Mouse (Mus musculus): ENCODE results near the gene Mab21l1. TPM values are rescaled to one million over a fixed set of nuclear protein-coding genes. Genes with fewer than 3 reads are reported as not detected.
A peak's percentile ranks its signal among the peaks of the same experiment; 100 is the strongest.

Gene Mab21l1
- 1 to 10 TPM; 1.7 to 3.0 (median 2.4) TPM for total RNA-seq (2022)

DNA sequence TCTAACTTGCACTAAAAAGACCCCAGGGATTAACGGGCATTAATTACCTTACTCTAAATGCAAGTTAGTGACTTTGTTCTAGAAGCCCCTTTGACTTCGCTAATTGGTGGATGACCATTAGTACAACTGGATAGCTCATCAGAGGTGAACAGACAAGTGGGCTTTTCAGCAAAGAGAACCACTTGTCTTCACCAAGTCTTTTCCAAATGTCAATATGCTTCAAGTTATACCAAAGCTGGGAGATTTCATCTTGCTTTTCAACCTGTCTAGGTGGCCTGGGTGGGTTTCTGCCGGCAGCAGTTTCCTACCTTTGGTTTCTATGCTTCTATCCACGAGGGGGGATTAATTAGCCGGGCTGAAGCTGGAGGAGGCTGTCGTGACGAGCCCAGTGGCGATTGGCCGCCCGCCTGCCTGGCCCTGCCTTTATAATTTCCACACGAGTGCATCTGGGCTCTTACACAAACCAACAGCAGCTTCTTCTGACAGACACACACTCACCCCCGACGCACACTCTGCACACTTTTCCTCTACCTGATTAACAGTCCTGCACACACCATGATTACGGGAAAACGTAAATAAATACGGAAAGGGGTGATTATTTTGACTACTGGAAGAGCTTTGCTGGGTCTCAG lies at the start of gene Mab21l1:
TSS of gene Mab21l1 (plus strand) at position 455 of the 632 bp plus-strand sequence.
- peak; percentile 81 to 85 for DNase-seq (ENCODE audit: low spot score in 2 of 2)

DNA sequence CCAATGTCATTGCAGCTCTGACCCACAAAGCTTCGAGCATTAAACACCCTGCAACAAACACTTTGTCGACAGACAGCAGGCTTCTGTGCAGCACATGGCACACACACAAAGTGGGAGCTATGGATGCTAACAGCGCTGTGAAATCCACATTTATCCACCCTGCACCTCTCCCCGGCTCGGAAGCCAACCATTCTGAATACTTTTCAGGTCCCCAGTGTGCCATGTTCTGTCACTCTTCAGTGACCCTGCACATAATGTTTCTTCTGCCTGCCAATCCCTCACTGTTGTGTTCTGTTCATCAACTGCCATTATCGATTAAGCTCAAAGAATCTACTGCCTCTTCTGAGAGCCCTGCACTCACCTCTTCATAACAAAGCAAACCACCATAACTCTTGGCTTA lies 48.6 kb upstream of the Mab21l1 start:
- DNase-seq (ENCODE audit: low spot score in 2 of 2), result no peak

DNA sequence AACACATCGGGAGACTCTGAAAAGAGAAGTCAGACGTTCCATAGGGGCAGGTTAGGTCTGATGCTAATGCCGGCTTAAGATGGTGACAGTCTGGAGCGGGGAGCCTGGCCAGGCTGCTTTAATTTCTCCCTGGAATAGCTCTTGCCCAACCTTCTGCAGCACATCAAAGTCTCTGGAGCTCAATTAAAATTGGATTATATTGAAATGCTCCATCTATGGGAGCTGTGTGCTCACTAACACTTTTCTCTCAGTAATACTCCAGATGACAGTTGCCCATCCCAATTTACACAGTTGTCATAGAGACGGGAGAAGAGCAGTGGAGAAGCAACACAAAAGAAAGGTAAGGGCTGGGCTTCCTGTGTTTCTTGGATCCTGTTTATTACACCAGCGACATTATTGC lies 40.9 kb upstream of the Mab21l1 start:
- DNase-seq (ENCODE audit: low spot score in 2 of 2), result no peak

DNA sequence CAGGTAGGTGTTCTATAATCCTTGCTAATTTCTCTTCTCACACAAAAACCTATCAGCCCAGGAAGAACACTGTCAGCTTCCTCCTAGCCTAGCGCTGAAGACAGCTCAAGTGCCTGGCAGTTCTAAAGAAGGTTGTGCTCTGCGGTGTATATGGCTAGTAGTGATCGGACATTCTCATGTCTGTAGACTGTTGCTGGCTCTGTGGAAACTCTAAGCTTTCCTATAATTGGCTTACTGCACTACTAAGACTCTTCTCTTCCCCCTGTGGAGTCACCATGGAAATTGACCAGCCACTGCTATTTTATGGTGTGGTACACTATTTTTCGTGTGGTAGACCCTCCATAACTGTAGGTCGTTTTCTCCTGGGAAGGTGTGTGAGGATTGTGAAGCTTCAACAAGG lies 40.1 kb upstream of the Mab21l1 start:
- DNase-seq (ENCODE audit: low spot score in 2 of 2), result no peak

DNA sequence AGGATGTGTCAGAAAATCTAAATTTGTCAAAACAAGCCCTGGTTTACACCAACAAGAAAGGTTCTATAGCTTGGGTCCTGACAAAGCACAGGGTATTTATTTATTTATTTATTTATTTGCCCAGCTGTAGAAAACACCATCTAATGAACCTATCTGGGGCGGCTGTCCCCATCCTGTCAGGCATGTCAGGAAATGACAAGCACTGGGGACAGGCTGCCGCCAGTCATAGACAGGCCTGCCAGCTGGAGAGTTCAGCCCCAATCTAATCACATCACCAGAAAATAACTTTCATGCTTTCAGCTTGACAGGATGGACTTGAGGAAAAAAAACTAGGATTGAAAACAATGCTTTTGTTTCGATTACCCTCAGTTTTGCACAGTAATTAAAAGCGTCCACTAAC lies 39.7 kb upstream of the Mab21l1 start:
- DNase-seq (ENCODE audit: low spot score in 2 of 2), result no peak

DNA sequence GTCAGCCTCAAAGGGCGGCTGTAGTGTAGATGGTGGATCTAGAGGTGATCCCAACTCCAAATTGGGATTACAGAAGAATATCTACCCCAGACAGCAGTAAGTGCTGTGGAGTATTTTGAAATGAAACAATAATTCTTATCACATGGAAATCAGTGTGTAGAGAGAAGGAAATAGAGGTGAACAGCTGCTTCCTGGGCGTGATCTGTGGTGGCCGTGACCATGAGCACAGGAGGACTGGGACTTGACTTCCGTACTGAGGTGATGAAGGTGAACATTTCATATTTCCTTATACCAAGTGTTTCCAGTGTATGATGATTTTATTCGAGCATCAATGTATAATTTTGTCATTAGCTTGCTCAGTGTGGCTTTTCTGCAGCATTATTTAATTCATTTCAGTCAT lies 38.4 kb upstream of the Mab21l1 start:
- DNase-seq (ENCODE audit: low spot score in 2 of 2), result no peak

DNA sequence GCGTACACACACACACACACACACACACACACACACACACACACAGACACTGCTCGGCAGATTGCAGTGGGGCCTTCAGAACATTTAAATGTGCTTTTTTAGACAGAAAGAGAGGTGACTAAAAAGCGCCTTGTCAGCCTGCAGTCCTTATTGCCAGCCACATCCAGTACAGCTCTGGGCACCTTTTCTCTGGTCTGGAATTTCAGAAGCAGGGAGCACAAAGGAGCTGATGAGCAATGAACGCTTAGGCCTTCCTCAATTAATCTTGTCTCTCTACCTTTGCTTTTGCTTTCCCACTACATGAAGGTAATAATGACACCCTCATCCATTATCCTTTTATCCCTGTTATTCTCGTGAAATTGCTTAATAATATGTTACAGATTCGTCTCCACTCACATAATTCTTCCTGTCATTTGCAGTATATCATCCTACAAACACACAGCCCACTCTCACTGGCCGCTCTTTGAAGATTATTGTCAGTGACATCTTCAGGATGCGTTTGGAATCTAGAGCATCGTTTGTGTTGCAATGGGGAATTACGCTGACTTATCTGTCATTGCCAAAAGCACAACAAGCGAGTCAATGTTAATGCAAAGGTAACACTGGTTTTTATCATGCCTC lies 31.8 kb upstream of the Mab21l1 start:
- DNase-seq (ENCODE audit: low spot score in 2 of 2), result no peak

DNA sequence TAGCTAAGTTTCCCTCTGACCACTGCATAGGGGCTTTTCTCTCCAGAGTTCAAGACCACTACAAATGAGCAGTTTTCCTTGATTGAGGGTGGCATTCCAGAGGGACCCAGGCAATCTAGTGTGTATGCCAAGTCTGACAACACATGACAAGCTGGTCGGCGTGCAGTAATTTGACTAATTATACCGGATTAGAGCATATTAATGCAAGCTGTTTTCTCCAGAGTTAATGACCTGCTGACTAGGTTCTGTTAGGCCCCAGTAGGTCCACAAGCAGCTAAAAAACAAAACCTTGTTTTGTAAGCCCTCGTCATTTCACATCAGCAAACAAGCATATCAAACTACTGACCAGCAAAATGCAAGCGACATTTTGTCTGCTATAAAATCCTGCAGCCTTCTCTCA lies 30.9 kb upstream of the Mab21l1 start:
- no peak for DNase-seq (ENCODE audit: low spot score in 2 of 2)

DNA sequence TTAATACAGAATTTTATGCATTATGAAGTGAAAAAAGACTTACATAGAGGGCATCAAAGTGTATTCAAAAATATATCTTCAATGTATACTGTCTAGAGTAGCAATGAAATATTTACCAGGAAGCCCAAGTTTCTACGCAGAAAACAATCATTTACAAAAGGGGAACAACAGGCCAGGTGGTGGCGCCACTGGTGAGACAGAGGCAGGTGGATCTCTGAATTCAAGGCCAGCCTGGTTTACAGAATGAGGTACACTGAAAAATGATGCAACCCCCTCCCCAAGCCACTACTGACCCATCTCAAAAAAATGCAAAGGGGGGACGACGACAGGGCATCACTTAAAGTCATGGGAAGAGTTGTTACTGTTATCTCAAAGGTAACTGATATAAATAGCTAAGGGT lies 29.8 kb upstream of the Mab21l1 start:
- no peak for DNase-seq (ENCODE audit: low spot score in 2 of 2)

DNA sequence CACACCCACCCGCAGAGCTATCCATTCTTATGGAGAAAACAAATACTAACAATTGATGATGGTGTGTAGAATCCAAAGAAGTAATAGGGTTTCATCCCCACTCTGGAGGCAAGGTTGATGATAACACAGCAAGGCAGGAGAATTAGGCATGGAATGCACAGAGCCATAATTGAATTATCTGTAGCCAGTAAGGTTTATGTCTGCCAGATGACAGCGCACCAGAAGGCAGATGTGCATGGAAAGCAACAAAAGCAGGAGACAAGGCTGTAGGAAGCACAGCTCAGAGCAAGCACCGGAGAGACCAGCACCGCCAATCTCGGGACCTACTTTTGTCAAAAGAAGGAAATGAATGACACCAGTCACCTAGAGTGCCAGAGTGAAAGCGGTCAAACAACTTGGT lies 28.4 kb upstream of the Mab21l1 start:
- DNase-seq (ENCODE audit: low spot score in 2 of 2), result no peak

DNA sequence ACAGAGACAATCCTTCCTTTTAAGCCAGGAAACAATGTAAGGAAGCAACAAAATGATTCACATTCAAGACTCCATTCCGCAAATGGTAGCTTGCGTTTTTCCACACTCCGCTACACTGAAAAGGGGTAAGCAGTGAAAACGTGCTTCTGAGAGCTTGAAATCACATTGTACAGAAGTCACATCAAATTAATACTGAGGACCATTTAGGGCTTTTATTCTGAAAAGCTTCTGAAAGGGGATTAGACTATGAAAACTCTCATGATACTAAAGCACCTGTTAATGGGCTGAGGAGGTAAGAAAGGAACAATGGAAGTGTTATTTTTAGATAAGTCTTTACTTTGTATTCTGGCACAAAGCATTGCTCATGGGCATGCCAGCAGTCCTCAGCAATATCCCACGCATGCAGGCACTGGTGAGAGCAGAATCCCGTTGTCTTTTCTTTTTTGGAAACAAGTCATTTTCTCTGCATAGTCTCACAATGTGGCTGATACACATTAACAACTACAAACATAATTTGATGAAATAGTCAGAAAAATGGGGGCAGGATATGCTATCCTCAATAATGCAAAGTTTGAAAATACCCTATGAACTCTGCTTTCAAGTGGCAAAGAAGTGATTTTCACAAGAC lies 27.2 kb upstream of the Mab21l1 start:
- DNase-seq (ENCODE audit: low spot score in 2 of 2), result no peak

DNA sequence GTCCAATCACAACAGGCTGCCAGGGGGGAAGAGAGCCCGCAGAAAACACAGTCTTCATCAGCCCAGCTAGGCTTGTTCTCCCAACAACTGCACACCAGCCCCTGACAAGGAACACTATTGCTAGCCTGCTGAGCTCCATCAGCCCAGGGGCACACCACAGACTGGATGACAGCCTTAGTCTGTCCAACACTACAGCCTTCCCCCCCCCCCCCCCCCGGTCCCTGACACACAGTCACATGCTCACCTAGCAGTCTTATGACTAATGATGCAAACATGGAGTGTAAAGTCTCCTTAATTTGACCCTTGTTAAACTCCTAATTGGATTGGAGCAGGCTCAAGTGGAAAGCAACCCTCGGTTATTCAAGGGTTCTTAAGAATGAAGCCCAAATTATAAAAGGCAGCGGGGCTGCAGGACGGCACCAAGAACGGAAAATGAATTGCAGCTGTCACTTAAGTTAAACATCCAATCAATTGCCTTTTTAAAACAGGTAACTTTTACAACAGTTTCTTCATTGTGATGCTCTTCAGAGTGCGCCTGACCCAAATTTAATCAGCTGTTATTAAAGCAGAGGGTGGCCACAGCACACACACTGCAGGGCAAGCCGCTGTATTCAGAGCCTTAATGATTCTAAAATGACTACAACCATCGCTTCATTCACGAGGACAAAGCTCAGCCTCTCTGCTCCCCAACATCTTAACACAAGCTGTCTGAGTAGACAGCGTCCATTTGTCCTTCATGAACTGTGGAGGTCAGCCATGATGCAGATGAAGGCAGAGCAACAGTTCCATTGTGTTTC lies 26.3 kb upstream of the Mab21l1 start:
- DNase-seq (ENCODE audit: low spot score in 2 of 2), result no peak

DNA sequence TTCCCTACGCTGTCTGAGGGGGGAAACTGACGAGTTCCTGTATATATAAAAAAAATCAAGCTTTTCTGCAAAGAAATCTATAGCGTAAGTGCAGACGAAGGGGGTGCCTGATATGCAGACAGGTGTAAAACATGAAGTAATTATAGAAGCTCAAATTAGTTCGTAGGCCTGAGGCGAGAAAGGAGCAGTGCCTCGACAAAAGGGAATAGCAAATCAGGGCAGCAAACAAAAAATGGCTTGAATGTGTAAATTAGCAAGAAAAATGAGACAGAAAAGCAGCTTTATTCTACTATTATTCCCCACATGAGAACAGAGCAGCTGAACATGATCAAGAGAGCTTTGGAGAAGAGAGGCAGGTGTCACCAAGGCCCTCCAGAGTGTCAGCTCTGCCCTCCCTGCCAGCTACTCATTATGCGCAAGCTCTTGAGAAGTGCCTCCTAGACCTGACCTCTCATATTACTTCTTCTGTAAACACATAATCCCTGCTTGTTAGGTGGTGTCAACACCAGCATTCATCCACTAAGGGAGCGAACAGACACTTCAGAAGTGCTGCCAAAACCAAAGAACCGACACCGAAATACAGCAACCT lies 25.6 kb upstream of the Mab21l1 start:
- no peak for DNase-seq (ENCODE audit: low spot score in 2 of 2)

DNA sequence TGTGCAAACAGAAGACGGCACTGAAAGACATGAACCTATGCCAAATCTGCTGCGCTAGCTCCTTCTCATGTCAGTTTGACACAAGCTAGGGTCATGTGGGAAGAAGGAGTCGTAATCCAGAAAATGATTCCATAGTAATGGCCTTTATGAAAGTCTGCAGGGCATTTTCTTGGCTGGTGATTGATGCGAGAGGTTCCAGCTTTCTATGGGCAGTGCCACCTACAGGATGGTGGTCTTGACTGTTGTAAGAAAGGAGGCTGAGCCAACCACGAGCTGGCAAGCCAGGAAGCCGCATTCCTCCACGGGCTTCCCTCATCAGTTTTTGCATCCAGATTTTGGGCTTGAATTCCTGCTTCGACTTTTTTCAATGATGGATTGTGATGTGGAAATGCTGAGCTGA lies 24.0 kb upstream of the Mab21l1 start:
- DNase-seq (ENCODE audit: low spot score in 2 of 2), result peak in 1 of 2 experiments; percentile 5

DNA sequence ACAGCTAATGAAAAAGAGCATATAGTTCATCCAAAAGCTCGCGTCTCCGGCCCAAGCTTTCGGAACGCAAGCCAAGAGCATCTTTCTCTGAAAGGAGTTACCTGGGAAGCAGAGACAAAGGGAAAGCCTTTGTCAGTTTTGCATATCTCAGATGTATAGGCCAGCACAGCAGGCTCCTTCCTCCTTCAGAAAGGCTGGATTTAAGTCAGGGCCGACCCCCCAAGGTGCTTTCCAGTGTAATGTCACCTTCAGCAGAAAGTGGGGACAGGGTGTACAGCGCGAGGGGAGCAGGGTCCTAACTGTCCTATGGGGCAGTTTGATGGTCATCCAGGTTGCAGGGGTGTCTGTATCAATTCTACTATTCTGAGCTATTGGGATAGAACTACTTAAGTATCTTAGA lies 18.7 kb upstream of the Mab21l1 start:
- no peak for DNase-seq (ENCODE audit: low spot score in 2 of 2)

DNA sequence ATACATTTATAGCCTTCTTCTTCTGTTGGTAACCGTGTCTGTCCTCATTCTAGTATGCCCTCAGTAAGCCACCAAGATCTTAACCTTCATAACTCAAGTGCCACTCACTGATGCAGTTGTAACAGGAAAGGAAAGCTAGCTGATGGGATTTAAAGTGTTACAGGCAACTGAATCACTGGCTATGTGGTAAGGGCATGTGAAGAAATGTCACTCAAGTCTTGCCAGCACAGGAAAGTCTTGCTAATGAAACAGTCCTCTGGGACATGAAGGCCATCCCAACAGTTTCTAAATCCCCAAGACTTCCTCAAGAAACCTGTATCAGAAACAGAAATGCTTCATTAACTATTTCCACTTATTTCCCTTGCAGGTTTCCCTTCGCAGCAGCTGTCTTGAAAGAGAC lies 13.7 kb upstream of the Mab21l1 start:
- DNase-seq (ENCODE audit: low spot score in 2 of 2), result no peak

DNA sequence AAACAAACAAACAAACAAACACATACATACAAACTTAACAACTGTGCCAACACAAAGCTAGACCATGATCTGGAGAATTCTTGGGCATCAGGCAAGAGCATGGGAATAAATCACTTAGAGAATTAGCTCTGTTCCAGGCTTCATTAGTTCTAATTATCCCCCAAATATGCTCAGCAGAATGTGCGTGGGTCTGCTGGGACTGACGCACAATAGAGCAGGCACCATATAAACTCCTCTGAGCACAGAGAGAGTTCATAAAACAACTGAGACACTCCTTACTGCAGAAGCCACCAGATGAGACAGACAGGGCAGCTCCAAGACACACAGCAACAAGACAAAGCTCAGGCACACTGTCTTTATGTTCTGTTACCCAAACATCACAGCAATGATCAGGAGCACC lies 13.0 kb upstream of the Mab21l1 start:
- DNase-seq (ENCODE audit: low spot score in 2 of 2), result no peak

DNA sequence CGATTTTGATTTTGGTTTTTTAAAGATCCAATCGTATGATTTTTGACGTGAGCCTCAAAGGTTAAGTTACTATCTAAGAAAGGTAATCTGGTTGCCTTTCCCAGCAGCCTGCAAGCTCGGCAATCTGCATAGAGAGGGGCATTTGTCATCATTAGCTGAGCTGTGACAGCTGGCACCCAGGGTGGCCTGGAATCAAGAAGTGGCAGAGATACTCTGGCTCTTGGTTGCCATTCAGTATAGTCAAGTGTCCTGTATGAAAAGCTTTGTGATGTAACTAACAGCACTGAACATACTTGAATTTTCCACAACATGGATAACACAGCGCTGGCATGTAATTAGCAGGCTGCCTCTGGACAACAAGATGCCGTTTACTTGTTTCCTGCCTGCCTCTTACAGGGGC lies 8.1 kb upstream of the Mab21l1 start:
- DNase-seq (ENCODE audit: low spot score in 2 of 2), result no peak

DNA sequence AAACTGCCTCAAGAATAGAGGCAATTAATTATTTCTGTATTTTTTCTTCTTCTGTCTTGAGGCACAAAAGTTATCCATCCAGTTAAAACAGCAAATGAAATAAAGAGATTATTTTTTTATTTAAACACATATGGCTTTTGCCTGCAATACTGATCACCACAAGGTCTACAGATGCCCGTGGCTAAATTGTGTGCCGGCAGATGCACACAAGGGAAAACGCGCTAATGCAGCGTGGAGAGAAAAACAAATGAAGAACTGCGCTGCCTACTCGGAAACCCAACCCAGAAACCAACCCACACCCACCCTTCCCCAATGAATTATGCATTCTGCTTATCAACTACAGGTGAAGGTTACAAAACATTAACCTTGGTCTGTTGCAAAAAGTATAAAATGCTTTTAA lies 7.1 kb upstream of the Mab21l1 start:
- no peak for DNase-seq (ENCODE audit: low spot score in 2 of 2)

DNA sequence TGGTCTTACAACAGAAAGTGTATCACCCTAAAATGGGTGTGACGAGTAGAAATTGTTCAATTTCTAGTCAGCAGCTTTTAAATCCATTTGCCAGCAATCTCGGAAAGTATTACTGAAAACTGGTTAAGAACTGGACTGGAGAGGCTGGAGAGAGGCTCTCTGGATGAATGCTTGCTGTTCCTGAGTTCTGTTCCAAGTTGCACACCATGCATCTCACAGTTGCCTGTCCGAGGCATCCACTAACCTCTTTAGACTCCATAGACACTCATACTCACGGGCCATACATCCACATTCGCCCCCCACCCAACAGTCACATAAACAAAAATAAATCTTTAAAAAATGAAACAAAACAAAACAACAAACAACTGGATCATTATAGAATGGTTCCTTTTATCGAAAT lies 6.6 kb upstream of the Mab21l1 start:
- DNase-seq (ENCODE audit: low spot score in 2 of 2), result no peak

DNA sequence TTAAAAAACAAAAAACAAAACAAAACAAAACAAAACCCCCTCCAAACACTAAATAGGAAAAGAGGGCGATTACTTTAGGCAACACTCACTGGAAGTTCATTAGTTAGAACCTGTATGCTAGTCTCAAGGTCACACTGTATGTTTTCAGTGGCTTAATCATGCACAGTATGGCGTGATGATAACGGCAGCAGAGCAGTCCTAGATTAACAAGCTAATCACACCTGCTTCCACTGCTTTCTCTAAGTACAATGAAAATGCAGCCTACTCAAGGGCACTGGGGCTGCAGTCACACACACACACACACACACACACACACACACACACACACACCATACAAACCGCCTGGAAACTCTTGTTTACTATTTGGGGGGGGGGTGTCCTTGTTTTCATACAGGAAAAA lies 4.8 kb upstream of the Mab21l1 start:
- DNase-seq (ENCODE audit: low spot score in 2 of 2), result no peak
